Mouse (Mus musculus): ENCODE measurements around the gene Urah. TPM values are rescaled to one million over a fixed set of nuclear protein-coding genes. Genes with fewer than 3 reads are reported as not detected.

Urah gene
- under 1 TPM; 0.09 TPM for polyA plus RNA-seq (2012; fragmentation: generic; extraction: Trizol)

DNA sequence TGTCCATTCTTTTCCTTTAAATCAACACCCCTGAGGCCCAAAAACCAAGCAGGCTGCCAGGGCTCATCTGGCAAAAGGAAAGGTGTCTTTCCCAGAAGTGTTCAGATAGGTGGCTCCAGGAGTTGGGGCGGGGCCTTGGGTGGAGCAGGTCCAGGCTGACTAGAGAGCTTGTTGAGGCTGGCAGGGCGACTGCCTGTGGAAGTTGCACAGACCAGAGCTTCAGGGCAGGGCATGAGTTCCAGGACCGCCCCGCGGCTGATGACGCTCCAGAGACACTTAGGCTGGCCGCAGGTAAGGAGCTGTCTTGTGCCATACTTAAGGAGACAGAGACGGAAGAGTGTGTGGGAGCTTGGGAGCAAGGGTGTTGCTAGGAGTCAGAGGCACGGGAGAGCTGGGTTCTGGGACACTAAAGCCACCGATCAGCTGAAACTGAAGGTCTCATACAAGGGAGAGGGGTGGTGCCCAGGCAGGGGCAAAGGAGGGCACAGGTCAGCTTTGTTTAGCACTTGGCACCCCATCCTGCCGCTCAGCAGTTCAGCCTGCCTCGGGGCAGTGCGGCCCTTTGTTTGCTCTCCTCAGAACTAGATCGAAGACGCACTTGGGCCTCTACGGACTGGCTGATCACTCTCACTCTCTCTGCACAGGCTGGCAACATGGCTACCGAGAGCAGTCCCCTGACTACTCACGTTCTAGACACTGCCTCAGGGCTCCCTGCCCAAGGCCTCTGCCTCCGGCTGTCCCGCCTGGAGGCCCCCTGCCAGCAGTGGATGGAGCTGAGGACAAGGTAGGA is at the start of gene Urah:
Gene Urah (plus strand): TSS at position 51 of the 790 bp plus-strand sequence.

DNA sequence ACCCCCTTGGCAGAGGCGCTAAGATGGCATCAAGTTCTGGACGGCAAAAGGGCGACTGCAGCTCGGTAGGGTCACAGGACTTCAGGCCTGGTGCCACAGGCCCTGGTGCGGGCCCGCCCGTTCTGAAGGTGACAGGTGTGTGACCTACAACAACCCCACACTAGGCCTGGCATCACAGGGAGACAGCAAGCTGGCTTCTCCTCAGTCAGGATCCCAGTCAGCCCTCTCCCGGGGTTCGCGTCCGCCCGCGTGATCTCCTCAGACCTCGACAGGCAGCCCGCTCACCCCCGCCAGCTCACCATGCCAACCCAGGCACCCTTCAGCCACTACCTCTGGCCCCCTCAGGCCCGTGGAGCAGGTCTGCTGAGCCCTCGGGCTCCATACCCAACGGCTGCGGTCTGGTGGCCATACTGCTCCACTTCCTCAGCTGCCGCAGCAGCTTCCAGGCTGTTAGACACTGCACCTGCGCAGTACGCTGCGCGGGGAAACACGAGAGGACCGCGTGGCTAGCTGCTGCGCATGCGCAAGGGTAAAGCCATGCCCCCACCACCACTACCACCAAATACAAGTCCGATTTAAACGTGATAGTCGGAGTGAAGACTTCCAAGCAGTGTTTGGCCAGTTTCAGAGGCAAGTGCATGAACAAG is 47.3 kb upstream of the Urah start, which contains the start of gene Syce1:
Gene Syce1 (minus strand): TSS at position 447 of the 647 bp plus-strand sequence.

DNA sequence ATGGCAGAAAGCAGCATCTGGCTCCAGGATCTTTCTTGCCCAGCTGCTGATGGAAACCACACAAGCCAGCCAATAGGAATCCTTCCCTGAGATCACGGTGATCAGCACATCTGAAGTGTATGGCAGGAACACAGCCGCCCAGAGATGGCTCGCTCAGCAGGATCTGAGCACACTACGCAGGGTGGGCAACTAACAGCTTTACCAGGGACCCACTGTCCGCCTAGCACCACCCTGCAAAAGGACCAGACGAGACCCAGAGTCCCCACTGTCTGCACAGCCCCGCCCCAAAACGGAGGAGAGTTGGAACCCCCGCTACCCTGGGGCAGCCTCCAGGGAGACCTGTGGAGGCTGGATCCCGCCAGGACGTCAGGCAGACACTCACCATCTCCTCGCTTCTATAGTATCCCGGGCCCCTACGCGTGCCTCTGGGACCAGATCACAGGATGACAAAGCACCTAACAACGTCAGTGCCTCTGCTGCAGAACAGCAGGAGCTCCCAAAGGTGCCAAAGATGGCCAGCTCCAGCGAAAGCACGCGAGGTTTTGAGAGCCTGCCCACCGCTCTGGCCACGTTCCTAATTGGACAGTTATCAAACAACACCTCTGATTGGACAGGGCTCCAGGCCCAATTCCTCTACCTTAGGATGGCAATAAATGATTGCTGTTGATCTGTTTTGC is 13.0 kb upstream of the Urah start, which contains the start of gene Zfp941:
Gene Zfp941 (minus strand): TSS at position 526 of the 677 bp plus-strand sequence.

GRCm38 (mm10) chr7:140844905-140845665 is 10.3 kb downstream of the Urah start, which contains the start of gene Scgb1c1:
Scgb1c1 (plus strand) TSS chr7:140845547.

DNA sequence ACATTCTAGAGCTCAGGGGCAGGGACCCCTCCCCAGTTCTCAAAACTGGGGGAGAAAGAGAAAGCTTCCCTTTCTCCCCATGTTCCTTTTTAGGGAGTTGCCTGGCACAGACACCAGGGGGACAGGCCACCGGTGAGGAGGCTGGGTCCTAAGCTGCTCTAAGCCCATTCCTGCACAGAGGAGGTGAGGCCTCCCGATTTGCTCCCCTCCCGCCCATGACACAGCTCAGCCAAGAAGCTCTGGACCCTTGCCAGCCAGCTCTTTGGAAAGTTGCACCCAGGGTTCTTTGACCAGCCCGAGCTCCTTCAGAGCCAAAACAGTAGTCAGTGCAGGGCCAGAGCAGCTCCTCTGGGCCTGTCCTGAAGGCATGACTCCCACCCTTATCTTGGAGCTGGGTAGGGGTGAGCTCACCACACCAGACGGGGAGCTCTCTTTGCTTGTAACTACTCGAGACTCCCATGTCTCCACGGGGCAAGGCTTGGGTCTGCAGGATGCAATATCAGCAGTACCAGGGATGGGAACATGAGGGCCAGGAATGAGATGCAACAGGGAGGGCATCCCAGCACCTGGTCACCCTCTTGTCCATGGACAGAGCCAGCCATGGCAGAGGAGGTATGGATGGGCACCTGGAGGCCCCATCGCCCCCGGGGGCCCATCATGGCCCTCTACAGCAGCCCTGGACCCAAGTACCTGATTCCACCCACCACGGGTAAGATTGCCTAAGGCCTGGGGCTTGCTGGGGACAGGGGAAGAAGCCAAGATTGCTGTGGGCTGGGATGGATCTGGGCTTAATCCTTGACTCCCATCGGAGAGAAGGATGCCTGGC is 13.2 kb downstream of the Urah start, which contains the start of gene Odf3:
Gene Odf3 (plus strand): TSS at position 51 of the 826 bp plus-strand sequence.

GRCm38 (mm10) chr7:140855860-140856784 is 21.3 kb downstream of the Urah start, which contains the start of gene Gm45785:
Gm45785 (minus strand) TSS chr7:140856331.

GRCm38 (mm10) chr7:140856785-140857549 is 22.1 kb downstream of the Urah start, which contains the start of gene Ric8a:
Ric8a (plus strand) TSS chr7:140856957.

DNA sequence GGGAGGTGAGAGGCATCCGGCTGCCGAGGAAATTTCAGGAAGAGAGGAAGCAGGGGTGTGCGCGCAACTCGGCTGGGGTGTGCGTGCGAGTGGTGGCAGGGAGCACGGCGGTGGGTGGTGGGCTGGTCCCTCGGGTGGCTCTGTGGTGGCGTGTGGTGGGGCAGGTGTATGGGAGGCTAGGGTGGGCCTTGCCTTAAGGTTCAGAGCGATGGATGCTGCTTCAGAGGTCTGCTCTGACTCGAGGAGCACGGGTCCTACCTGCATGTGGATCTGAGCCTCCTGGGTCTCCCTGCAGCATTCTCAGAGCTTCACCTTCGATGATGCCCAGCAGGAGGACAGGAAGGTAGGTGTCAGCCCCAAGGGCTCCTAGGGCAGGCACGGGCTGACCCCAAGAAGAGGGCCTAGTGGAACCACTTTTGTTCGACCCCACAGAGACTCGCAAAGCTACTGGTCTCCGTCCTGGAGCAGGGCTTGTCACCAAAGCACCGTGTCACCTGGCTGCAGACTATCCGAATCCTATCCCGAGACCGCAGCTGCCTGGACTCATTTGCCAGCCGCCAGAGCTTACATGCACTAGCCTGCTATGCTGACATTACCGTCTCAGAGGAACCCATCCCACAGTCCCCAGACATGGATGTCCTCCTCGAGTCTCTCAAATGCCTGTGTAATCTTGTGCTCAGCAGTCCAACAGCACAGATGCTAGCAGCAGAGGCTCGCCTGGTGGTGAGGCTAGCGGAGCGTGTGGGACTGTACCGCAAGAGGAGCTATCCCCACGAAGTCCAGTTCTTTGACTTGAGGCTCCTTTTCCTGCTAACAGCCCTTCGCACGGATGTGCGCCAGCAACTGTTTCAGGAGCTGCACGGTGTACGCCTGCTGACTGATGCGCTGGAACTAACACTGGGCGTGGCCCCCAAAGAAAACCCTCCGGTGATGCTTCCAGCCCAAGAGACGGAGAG is 23.0 kb downstream of the Urah start, which contains the start of gene Bet1l:
Gene Bet1l (minus strand): TSS at position 28 of the 956 bp plus-strand sequence.

DNA sequence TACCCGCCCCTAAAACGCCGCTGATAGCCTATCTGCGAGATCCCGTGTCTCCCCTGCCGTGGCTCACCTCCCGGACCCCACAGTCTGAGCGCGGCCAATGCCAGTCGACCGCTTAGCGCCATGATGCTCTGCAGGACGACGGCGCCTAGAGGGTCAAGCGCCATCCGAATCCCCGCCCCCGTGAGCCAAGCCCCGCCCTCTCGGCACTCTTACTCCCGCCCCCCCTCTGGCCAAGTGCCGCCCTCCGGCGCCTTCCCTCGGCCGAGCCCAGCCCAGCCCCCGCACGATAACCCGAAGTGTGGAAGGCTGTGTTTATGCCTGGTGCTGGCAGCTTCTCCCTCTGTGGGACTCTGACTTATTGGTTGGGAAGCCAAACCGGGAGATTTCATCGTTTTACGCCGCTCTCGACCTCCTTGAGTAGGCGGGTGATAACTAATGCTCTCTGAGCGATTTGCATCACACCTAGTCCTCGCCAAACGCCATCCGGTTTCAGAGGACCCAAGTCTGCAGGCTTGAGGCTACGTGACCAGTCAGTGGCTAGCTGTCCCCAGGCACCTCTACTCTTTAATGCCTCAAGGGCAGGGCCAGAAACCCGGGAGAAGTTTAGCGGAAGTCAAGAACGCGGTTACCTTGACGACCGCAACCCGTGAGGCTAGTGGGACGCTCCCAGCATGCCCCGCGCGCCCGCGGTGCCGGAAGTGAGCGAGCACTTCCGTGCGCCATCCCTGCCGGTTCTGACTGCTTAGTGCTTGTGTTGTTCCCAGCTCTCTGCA is 47.1 kb downstream of the Urah start, which contains the start of the genes Psmd13 and Sirt3:
Gene Psmd13 (plus strand): TSS at position 273 of the 773 bp plus-strand sequence.
Gene Sirt3 (minus strand): TSS at position 614 of the 773 bp plus-strand sequence.

Other genes starting within 250 kb of the Urah start
- gene Olfr46, start 233.7 kb upstream of the Urah start, polyA plus RNA-seq (2012; fragmentation: generic; extraction: Trizol): under 1 TPM in 1 of 2 experiments, not detected in 1; under 0.01 TPM
- not detected for gene Olfr61, start 206.0 kb upstream of the Urah start, polyA plus RNA-seq (2012; fragmentation: generic; extraction: Trizol)
- gene Olfr53, start 188.6 kb upstream of the Urah start, polyA plus RNA-seq (2012; fragmentation: generic; extraction: Trizol): not detected
- gene Olfr539, start 175.1 kb upstream of the Urah start, polyA plus RNA-seq (2012; fragmentation: generic; extraction: Trizol): under 1 TPM in 1 of 2 experiments, not detected in 1; under 0.01 TPM
- not detected for gene Olfr45, start 153.1 kb upstream of the Urah start, polyA plus RNA-seq (2012; fragmentation: generic; extraction: Trizol)
- not detected for gene Olfr541, start 137.8 kb upstream of the Urah start, polyA plus RNA-seq (2012; fragmentation: generic; extraction: Trizol)
- under 1 TPM in 1 of 2 experiments, not detected in 1; 0.01 TPM for gene Cyp2e1, start 71.3 kb upstream of the Urah start, polyA plus RNA-seq (2012; fragmentation: generic; extraction: Trizol)
- not detected for gene Syce1, start 47.2 kb upstream of the Urah start, polyA plus RNA-seq (2012; fragmentation: generic; extraction: Trizol)
- under 1 TPM in 1 of 2 experiments, not detected in 1; 0.02 TPM for gene Zfp941, start 12.8 kb upstream of the Urah start, polyA plus RNA-seq (2012; fragmentation: generic; extraction: Trizol)
- gene Scgb1c1, start 10.5 kb downstream of the Urah start, polyA plus RNA-seq (2012; fragmentation: generic; extraction: Trizol): not detected
- gene Odf3, start 12.8 kb downstream of the Urah start, polyA plus RNA-seq (2012; fragmentation: generic; extraction: Trizol): under 1 TPM in 1 of 2 experiments, not detected in 1; 0.05 TPM
- gene Gm45785, start 21.3 kb downstream of the Urah start, polyA plus RNA-seq (2012; fragmentation: generic; extraction: Trizol): not detected
- 10 to 100 TPM; 19.4 to 29.0 TPM for gene Ric8a, start 21.9 kb downstream of the Urah start, polyA plus RNA-seq (2012; fragmentation: generic; extraction: Trizol)
- gene Bet1l, start 22.6 kb downstream of the Urah start, polyA plus RNA-seq (2012; fragmentation: generic; extraction: Trizol): 10 to 100 TPM; 11.9 to 31.0 TPM
- 100 to 1,000 TPM in 1 of 2 experiments, 10 to 100 TPM in 1; 91.3 to 207 TPM for gene Psmd13, start 47.0 kb downstream of the Urah start, polyA plus RNA-seq (2012; fragmentation: generic; extraction: Trizol)
- gene Sirt3, start 47.3 kb downstream of the Urah start, polyA plus RNA-seq (2012; fragmentation: generic; extraction: Trizol): 10 to 100 TPM in 1 of 2 experiments, 1 to 10 TPM in 1; 7.5 to 19.5 TPM
- not detected for gene Cox8b, start 65.4 kb downstream of the Urah start, polyA plus RNA-seq (2012; fragmentation: generic; extraction: Trizol)
- under 1 TPM in 1 of 2 experiments, not detected in 1; 0.02 TPM for gene Nlrp6, start 85.9 kb downstream of the Urah start, polyA plus RNA-seq (2012; fragmentation: generic; extraction: Trizol)
- 10 to 100 TPM; 13.7 to 29.8 TPM for gene Pgghg, start 106.4 kb downstream of the Urah start, polyA plus RNA-seq (2012; fragmentation: generic; extraction: Trizol)
- 1 to 10 TPM in 1 of 2 experiments, under 1 TPM in 1; 0.25 to 2.7 TPM for gene Ifitm5, start 115.3 kb downstream of the Urah start, polyA plus RNA-seq (2012; fragmentation: generic; extraction: Trizol)
- gene Gm45717, start 120.9 kb downstream of the Urah start, polyA plus RNA-seq (2012; fragmentation: generic; extraction: Trizol): under 1 TPM; 0.14 to 0.58 TPM
- gene Ifitm2, start 121.0 kb downstream of the Urah start, polyA plus RNA-seq (2012; fragmentation: generic; extraction: Trizol): 1,000 to 10,000 TPM; 1,155 to 1,564 TPM
- 10 to 100 TPM; 12.2 to 27.4 TPM for gene Ifitm1, start 132.2 kb downstream of the Urah start, polyA plus RNA-seq (2012; fragmentation: generic; extraction: Trizol)
- 1,000 to 10,000 TPM; 1,553 to 1,705 TPM for gene Ifitm3, start 175.8 kb downstream of the Urah start, polyA plus RNA-seq (2012; fragmentation: generic; extraction: Trizol)
- 1 to 10 TPM; 2.5 to 4.3 TPM for gene Ifitm6, start 182.9 kb downstream of the Urah start, polyA plus RNA-seq (2012; fragmentation: generic; extraction: Trizol)
- not detected for gene Gm17387, start 194.1 kb downstream of the Urah start, polyA plus RNA-seq (2012; fragmentation: generic; extraction: Trizol)
- gene B4galnt4, start 226.1 kb downstream of the Urah start, polyA plus RNA-seq (2012; fragmentation: generic; extraction: Trizol): 1 to 10 TPM; 3.9 to 4.3 TPM
- gene Pkp3, start 243.2 kb downstream of the Urah start, polyA plus RNA-seq (2012; fragmentation: generic; extraction: Trizol): 1 to 10 TPM; 1.8 to 6.9 TPM